Mouse (Mus musculus) adrenal gland, adult 8-10 months (tissue): ENCODE data around the gene Atg4a-ps. TPM values are rescaled to one million over a fixed set of nuclear protein-coding genes. Genes with fewer than 3 reads are reported as not detected.
"Not testable (repeated sequence)": the region's sequence is repeated elsewhere in the genome, so short reads cannot be mapped to it uniquely, and the experiment has no call there.

Source experiments
- DNase-seq: peaks from one replicate; pipeline ENCODE4 v3.0.0; 2022
- total RNA-seq, 4 experiments: library from RNA; stranded (reverse); gene quantifications; 2 replicates each; pipeline ENCODE4 v1.2.4; 2022

Gene Atg4a-ps
- total RNA-seq = 1 to 10 TPM in 2 of 4 experiments, under 1 TPM in 2; 0.18 to 3.2 (median 1.4) TPM

DNA sequence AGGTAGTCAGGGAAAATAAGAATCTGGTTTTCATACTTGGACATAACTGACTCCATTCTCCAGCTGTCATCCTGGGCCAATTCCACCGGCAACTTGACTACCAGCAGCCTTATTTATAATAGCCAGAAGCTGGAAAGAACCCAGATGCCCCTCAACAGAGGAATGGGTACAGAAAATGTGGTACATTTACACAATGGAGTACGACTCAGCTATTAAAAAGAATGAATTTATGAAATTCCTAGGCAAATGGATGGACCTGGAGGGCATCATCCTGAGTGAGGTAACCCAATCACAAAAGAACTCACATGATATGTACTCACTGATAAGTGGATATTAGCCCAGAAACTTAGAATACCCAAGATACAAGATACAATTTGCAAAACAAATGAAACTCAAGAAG lies at the start of gene Atg4a-ps:
Gene Atg4a-ps (minus strand): TSS at position 101 of the 400 bp plus-strand sequence.
- not testable (repeated sequence) for DNase-seq

DNA sequence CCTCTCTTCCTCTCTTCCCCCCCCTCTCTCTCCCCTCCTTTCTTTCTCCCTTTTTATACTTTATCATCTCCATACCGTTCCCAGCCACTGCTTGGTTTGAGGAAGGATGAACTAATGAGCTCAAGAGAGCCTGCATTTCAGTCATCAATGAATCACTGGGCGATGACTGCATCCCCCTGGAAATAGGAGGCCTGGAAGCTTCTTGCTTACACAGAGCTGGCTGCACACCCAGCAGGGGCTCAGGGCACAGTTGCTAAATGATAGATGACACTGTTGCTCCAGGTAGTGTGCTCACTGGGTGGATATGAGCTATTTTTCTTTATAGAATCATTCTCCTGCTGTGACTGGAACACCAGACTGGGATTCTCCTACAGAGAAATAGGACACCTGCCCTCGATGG lies 49.7 kb upstream of the Atg4a-ps start:
- no peak for DNase-seq

DNA sequence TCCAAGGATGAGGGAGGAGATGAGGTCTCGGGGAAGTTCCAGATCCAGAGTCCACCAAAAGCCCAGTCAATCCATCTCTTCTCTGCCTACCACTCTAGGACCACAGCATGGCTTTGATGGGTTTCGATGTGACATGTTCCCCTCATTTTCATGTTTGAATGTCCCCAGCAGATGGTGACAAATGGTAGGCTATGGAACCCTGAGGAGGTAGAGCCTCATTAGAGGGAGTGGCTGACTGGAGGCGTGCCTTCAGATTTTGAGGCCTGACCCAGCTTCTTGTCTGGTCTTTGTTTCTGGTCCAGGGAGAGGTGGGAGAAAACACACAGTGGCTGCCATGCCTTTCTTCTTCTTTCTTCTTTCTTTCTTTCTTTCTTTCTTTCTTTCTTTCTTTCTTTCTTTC lies 44.6 kb upstream of the Atg4a-ps start:
- no peak for DNase-seq

DNA sequence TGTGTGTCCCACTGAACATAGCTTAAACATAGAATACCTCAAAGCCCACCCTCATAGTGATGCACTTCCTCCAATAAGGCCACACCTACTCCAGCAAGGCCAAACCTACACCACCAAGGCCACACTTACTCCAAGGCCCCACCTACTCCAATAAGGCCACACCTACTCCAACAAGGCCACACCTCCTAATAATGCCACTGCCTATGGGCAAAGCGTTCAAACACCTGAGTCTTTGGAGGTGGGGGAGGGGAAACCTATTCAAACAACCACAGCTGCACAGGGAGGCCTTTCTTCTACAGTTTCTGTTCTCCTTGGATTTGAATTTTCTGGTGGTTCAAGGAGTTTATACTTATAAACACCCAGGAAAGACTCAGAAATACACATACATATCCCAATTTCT lies 43.2 kb upstream of the Atg4a-ps start:
- DNase-seq = no peak

DNA sequence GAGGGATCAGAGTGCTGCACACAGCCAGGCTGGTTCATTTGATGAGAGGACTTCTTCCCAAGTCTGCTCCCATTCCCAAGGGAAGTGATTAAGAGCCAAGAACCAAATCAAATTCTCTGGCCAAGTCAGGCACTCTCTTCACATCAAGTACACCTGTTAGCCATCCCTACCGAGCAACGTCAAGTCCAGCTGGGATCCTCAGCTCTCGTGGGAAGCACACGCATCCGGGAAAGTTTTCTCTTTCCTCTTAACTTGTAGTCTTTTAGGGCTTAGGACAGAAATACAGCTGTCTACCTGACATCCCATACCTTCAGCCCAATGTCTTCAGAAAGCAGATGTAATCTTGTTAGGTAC lies 38.1 kb upstream of the Atg4a-ps start:
- no peak for DNase-seq

DNA sequence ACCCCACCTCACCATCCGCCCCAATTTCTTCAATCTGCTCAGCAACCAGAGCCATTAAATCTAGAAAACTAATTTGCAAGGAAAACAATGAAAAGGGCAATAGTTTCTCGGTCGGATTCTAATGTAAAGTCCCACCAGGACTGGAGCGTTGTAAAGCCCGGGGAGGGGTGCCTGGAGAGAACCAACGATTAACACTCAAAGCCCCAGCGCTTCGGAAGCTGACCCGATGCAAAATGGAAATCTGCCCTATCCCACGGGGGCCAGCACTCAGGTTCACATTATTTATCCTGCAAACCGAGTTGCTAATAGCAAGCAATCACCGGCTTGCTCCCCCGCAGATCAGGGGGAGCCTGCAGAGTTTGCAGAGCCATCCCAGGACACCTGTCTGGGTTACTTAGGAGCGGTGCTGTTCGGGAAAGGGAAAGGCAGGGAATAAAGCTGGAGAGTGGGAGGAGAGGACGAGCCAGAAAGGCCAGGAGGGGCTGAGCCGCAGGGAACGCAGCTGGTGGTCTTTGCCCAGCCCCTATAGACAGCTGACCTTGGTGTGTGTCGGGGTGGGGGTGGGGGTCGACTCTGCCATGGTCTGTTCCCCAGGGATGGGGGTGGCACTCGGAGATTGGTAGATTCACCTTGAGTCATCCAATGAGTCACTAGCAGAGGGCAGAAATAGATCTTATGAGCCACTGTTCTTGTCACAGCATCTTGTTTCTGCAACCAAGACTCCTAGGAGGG lies 37.5 kb upstream of the Atg4a-ps start:
- DNase-seq = peak; percentile 13

DNA sequence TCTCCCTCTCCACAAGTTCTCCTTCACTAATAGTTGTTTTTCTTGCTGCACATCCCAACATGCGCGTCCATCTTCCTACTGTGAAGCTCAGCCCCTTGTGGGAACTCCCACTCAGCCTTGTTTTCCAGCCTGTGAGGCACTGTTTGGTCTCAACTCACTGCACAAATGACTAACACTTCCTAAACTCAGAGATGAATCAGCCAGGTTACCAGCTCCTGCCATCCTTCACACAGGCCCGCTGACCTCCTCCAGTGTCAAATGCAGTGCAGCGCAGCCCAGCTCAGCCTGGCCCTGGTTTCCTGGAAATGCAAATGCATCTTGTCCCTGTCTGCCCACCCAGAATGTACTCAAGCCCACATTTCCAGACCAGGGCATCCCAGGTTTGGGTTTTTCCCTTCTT lies 36.6 kb upstream of the Atg4a-ps start:
- peak; percentile 23 for DNase-seq

DNA sequence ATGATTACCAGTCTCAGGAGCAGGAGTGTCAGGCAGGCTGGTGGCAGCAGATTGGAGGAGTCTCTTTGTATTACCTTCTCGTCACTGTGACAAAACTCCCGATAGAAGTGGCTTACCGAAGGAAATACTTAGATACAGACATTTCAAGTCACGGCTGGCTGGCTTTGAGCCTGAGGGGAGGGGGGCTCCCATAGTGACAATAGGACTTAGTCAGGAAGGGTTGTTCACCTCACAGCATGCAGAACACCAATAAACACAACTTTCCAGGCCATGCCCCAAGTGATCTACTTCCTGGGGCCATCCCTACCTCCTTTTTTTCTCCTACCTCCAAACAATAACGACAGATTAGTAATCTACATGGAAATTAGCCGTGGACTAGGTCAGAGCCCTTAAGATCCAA lies 32.9 kb upstream of the Atg4a-ps start:
- no peak for DNase-seq

DNA sequence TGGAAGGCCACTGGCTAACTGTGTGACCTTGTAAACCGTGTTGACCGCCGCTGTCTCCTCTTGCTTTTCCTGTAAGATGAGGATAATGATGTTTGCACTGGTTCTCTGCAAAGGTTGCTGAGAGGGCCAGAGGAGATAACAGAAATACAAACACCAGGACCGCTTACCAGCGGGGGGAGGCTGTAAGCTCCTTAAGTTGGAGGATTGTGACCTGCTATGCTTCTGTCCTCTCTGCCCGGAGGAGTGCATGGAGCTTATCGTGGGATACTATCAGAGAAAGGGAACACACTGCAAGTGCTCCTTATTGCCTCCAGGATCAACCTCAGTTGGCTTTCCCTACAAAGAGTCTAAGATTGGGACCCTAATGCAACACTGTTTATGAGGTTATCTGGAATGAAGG lies 26.8 kb upstream of the Atg4a-ps start:
- no peak for DNase-seq

DNA sequence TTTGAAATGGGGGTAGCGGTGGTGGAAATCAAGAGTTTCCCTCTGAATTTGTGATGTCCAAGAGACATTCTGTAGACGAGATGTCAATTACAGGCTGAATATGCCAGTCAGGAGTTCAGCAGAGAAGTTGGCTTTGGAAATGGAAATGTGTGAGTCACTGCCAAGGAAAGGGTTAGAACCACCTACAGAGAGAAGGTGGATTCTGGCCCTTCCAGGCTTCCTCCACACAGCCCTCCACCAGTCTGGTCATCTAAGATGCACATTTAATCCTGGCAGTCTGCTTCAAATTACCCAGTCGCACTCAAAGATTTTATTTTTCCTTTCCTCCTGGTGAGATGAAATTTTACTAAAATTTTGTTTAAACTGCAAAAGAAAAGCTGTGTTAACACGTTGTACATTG lies 26.2 kb upstream of the Atg4a-ps start:
- DNase-seq = no peak

DNA sequence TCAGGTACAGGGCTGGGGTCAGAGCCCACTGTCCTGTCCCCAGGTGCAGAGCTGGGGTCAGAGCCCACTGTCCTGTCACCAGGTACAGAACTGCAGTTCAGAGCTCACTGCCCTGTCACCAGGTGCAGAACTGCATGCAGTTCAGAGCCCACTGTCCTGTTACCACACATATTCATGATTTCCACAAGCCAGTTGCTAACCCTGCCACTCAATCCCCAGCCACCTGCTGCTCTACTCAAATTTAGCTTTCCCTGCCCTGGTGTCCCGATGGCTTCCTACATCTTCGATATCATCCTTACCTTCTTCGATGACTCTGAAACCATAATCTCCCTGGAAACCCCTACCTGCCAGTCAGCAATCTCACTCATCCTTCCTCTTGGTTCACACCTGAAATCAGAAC lies 17.5 kb upstream of the Atg4a-ps start:
- no peak for DNase-seq

DNA sequence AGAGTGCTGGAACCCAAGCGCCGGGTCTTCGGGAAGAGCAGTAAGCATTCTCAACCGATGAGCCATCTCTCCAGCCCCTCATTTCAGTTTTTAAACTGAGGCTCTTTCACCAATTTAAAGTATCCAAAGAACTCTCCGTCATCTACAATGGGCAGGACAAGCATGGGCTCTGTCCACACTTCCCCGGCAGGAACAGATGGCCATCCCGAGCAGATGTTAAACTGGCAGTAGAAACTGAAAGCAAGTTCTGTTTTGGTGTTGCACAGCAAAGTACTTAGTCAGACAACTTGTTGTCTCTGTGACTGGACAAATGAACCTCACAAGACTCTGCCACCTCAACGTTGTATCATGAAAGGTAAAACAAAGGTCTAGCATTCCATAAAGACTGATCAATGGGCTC lies 15.8 kb upstream of the Atg4a-ps start:
- DNase-seq = no peak

DNA sequence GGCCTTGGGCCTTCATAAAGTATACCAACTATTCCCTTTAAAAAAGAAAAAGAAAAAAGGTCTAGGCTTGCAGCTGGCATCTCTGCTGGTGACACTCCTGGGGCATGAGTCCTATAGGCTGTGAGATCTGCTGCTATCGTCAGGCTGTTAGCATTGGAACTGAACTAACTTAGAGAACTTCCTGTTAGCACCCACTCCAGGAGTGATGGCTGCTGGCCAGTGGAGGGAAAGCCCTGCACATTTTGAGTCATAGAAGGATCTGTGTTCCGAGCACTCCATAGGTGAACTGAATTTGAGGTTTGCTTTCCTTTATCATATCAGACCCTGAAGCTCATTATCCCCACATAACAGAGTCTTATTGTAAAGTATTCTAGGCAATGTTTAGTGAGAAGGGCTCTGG lies 14.1 kb upstream of the Atg4a-ps start:
- no peak for DNase-seq

DNA sequence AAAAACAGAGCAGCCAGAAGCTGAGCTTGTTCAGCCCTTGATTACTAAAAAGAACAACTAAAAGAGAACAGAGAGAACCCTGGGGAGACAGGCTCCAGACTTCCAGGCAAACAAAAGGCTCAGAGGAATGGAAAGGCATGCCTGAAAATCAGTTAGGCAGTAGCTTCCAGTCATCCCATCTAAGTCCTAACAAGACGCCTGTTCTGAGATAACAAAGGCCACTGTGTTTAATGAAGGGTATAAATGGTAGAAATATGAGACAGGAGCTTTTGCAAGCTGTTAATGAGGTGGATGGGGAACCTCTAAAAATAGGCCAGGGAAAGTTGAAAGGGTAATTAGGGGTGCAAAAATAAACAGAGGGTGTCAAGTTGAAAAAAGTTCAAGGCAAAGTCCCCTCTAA lies 4.5 kb upstream of the Atg4a-ps start:
- DNase-seq = no peak

DNA sequence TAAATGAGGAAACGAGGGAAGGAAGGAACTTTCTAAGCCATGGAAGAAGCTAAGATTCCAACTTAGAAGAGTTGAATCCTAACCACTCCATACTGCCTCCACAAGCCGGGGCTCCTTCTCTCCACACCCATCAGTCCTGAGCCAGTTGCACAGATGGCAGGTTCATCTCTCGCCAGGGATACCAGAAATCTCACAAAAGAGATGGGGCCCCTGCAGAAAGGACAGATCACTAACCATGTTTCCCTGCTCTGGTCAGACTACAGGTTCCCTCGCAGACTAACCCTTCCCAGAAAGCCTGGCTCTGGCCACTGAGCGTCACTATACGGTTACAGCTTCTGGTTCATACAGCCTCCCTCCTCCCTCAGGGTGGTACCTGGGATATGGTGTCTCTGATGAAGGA lies 3.8 kb upstream of the Atg4a-ps start:
- no peak for DNase-seq

DNA sequence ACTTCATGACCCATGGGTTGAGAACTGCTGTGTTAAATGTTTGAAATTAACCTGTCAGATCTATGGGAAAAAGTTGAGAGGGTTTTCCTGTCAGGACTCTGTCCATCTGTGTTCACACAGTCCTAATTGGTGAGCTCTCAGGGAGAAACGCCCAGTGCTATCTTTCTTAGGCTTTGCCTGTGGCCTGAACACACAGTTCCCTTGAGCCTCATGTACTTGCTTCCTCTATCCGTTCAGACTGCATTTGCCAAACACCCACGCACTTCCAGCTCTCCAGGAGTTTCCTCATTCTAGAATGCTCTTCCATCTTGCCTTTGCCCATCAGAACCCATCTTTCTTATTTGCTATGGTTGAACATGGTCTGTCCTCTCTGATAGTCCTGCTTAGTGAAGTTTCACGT lies 2.6 kb upstream of the Atg4a-ps start:
- no peak for DNase-seq

DNA sequence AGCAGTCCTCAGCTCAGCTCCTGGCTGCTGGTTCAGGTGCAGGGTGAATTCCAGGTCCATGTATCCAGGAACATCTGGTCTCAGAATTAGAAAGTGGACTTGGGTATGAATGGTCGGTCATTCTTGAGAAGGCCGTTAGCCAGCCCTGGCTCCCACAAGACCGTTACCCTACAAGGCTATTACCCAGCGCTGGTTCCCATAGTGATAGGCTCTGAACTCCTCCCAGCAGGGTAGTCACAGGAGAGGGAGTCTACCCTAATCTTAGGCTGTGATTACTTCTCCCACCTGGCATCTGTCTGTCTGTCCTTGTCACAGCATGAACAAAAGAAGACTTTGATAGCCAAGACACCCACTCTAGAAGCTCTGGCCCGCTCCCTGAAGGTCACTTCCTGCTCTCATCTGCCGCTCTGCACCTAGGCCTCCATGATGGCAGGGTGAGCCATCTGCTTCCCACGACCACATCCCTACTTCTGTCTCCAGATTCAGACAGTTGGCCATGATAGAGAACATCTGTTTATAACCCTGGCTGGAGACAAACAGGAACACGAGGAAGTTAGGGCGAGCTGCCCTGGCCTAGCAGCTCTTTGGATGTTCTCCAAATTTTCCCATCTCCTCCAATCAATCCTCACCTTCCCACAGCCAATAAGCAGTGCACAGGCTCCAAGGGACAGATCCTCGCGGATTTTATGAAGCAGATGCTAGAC lies 1.4 kb upstream of the Atg4a-ps start:
- no peak for DNase-seq

DNA sequence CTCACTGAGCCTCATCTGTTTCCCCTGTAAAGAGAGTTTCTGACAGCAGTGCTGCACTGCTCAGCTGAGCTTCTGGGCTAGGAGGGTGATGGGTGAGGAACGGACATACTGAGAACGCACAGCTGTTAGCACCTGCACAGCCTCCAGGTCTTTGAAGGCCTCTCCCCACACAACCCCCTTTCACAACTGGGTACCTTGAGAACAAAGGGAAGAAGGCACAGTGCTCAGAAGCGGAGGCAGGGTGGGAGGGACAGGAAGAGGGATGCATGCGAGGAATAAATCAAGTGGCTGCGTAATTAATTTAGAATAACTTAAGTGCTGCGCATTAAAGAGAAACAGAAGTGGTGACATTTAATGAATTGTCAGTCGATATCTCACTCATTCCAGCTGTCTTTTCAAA lies 4.6 kb downstream of the Atg4a-ps start:
- no peak for DNase-seq

DNA sequence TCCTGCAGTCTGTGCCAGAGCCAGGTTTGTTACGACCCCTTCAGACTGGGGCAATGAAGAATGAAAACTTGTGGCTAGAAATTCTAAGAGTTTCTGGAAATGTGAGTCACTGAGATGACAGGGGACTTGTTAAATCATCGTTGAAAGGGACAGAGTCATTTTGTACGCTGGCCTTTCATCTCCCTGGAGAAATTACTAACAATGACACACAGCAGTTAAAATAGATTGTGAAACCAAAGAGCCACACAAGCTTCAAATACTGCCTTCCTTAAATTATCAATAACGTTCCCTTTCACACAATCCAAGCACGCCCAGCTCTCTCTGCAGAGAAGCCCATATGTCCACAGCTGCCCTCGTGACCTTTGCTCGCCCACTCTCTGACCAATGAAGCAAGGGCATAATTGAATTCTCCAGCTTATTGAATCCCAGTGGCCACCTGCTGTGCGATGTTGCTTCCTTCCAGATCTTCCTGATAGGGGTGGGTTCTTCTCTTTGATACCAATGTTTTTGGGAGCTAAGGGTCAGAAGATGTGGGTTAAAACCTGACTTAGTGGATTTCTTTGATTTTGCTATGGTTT lies 5.6 kb downstream of the Atg4a-ps start:
- DNase-seq = no peak

DNA sequence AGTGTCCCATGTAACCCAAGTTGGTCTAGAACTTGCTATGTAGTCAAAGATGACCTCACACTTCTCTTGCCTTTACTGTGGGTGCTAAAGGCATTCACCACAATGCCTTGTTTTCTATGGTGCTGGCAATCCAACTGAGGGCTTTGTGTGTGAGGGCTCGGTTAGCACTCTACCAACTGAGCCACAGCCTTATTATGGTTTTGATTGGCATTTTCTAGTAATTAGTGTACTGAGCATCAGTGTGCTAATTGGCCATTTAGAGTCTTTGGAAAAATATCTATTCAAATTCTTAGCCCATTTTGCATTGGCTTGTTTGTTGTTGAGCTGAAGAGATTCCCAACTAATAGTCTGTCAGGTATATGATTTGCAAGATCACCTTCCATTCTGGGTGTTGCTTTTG lies 8.2 kb downstream of the Atg4a-ps start:
- no peak for DNase-seq

DNA sequence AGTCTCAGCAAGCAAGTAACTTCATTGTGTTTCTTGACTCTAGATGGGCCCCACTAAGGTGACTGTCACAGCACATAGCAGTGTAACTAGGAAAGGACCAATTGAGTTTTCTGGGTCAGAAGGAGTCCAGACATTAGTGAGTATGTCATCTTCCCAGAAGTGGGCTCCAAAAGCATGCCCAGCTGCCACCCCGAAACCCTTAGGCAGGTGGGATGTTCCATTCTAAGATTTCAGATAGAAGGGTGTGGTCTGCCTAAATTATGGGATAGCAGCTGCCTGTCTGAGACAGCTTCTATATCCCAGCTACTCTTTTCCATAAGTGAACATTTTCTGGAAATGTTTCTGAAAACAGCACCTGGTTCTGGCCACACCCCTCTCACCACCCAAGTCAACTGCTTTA lies 11.6 kb downstream of the Atg4a-ps start:
- no peak for DNase-seq

DNA sequence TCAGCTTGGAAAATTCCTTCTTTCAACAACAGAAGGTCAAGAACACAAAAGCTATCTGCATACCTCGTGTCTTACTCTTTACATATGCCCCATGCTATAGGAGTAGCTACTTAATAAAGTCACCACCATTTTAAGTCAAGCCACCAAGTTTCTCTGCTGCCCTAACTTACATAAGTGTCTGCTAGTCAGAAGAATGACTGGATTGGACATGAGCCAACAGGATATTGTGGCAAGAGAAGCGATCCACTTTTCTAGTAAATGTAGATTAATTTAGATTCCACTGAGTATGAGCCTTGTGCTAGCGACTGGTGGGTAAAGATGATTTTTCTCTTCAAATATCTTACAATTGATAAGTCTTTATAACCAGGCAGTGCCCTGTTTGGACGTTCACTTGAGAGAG lies 12.0 kb downstream of the Atg4a-ps start:
- no peak for DNase-seq

DNA sequence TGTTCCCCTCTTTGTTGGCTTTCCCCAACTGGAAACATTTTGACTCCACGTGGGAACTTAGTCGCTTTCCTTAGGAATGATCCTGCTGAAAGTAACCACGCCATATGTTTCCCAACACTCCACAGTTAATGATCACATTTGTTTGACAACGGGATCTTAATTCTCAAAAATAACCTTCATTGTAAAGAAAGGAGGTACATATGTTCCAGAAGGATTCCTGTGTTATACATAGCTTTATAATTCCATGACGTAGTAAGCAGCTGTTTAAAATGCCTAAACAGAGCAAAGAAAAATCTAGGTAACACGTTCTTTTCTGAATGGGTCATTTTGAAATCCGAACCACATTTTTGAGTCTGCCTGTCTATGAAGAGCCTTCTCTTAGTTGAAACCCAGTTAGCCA lies 12.7 kb downstream of the Atg4a-ps start:
- DNase-seq = no peak

DNA sequence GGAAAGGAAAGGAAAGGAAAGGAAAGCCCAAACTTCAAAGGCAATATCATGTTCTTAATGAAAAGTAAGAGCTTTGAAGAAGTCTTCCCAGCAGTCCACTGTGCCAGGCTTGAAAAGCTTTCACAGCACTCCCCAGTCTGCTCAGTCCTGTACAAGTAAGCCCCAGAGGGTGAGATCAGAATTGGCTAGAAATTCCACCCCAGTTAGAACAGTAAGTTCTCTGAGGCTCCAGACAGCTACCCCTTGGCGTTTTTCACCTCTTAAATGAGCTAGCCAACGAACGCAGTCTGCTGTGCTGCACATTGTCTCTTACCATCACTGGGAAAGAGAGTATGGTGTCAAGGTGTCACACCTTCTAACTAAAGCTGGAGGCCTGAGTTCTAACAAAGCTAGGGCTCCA lies 18.2 kb downstream of the Atg4a-ps start:
- no peak for DNase-seq
